Mouse (Mus musculus) urinary bladder, adult 18-20 months (tissue): ENCODE data around the gene Lrpprc.

Experiments used
- DNase-seq, 2 experiments: peaks; one replicate each; pipeline ENCODE4 v3.0.0; 2022; ENCODE audit warnings: low spot score in 2 of 2, mixed read lengths in 2 of 2

Gene Lrpprc

DNA sequence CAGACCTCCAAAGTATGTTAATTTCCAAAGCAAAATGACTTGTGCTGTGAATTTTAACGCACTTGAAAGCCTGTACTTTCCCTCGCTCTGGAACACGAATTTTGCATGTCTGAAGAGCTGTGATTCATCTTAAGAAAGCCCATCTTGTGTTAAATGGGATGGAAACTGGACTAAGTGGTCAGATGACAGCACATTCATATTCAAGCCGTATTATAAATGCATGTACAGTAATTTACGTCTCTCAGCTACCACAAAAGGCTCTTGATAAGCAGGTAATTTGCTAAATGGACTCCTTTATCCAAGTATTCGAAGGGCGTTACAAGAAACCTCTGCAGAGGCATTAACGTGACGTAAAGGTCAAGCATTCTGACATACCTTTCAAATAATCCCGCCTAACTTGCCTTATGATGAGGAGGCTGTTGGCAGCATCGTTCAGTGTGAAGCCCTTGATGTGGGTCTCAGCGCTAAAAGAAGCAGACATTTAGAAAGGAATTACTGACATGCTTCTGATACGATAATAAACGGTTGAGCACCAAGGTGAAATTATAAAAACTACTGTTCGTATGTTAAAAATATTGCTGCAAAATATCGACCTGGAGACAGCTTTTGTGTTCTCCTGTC, 74.2 kb downstream of the Lrpprc start:
- no peak for DNase-seq

DNA sequence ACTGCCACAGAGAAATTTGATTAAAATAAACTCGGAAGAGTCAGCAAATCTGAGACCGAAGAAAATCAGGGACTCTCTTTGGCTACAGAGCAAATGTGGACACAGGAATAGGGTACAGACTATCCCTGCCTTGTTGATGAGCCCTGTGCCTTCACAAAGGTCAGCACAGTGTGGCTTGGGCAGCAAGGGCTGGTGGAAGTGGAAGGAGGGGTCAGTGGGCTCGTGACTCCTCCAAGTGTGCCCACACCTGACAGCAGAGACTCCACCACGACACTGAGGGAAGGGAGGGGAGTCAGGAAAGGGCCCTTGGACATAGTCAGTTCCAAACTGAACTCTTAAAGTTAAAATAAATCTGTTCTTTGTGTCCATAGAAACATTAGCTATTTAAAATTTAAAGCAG, 75.7 kb downstream of the Lrpprc start:
- no peak for DNase-seq

DNA sequence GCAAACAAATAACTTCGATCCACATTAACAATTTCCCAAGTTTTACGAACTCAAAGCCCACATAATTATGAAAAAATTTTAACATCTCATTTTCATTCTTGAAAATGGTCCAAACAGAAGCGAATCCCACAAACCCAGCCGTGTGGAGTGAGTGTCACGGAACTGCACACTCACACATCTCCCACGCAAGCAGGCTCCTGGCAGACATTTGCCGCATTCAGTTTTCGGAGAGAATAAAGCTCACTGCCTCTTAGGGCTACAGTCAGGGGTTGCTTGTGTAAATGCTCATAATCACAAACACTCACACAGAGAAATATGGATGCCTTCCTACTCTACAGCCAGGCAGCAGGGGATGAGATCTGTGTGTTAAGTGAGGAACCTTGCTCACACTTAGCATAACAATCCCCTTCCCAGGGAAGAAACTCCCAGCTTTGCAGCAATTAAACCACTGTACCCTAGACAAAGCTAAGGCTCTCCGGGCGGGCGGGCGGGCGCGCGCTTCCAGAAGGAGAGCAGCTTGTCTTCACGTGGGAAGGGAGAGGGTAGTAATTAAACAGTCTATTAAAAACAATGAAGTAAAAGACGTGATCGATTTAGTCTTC, 76.9 kb downstream of the Lrpprc start:
- no peak for DNase-seq

DNA sequence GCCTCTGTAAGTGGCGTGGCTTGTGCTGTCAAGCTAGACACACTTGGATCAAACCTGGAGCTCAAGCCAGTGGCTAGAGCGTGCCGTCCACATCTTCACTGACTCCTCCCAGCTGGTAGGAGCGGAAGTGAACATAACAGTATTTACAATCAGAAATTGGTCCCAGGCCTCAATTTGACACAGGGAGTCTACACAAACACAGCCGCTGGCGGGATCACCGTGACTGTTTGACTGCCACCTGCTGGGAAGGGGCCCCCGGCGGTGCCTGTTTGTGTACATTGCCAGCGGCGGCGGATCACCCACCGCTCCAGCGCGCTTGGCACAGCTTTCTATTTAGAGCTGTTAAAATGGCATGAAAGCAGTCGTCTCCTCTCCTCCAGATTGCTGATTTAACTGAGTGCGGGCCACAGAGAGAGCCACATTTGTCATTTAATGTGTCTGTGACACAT, 81.2 kb downstream of the Lrpprc start:
- DNase-seq = peak in 1 of 2 experiments; percentile 30

DNA sequence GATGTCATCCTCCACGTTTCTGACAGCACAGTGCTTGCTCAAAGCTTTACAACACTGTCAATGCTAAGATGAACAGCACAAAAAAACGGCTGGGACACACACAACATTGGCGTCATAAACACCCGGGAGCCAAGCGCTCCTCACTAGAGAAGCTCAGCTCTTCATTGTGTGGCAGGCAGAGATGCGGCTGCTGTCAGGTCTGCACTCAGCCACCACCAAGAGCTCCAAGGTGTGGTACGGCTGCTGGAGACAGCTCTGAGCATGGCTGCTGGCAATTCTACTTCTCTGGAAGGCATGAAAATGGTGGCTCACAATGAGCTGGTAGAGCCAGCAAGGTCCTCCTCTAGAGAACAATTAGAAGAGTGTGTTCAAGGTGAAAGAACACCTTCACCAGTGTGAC, 81.8 kb downstream of the Lrpprc start:
- no peak for DNase-seq

DNA sequence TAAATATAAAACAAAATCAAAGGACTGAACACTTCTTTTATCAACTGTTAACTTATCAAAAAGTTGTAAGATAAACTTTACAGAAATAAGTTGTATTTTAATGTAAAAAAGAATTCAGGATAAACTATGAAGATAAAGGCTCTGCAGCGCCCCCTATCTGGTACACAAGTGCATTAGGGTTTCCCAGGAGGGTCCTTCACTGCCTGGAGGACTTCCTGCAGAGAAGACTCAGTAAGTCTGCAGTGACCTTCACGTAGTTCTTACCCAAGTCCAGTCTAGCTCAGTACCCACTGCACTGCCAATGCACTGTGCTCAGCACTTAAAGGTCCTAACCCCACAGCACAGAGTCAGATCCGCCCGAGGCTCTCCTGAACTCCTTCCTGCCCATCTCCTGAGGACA, 83.2 kb downstream of the Lrpprc start:
- no peak for DNase-seq

DNA sequence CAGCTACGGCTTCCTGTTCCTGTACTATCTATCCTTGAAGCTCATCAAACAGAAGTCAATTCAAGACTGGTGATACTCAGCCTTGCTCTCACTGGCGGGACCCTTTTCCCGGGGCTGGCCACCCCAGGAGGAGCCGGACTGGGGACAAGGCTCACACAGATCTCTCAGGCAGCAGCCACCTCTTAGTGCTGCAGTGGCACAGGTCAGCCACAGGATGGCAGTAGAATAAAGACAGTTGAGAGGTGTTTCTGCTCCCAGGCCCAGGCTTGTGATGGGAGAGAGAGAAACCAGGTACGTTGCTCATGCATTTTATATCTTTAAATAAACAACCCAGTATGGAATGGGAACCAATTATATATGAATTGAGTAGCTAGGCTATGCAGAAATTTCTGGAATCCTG, 91.9 kb downstream of the Lrpprc start:
- DNase-seq = peak in 1 of 2 experiments; percentile 22

DNA sequence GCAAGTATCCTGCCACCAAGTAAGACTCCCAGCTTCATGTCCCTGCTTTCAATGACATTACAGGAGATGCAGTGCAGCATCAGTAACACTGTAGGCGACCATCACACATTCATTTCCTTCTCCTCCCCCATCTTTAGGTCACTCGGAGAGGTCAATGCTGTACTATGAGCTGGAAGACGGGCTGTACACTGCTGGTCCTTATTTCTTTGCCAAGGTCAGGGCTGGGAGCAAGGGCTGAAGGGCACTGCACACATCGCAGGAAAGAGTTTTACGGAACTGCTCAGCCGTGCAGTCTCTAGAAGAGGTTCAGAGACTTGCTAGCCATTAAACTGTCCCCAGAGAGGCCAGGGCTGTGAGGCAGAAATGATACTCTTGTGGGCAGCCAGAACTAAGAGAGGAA, 94.1 kb downstream of the Lrpprc start:
- DNase-seq = no peak

DNA sequence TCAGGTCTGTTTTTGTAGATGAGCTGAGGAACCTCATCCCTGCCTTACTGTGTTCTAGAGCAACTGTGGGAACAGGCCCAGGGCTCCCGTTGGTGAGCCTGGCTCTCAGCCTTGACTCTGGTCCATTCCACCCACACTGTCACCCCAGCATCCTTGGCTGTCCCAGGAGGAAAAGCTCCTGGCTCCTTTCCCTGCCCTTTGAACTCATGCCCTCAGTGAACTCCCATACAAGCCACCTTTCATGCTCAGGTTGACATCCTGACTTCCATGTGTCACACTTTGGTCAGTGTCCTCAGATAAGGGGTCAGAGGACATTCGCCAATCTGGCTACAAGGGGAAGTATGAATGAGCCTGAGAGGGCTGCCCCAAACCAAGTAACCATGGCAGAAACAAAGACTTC, 96.8 kb downstream of the Lrpprc start:
- DNase-seq = no peak

DNA sequence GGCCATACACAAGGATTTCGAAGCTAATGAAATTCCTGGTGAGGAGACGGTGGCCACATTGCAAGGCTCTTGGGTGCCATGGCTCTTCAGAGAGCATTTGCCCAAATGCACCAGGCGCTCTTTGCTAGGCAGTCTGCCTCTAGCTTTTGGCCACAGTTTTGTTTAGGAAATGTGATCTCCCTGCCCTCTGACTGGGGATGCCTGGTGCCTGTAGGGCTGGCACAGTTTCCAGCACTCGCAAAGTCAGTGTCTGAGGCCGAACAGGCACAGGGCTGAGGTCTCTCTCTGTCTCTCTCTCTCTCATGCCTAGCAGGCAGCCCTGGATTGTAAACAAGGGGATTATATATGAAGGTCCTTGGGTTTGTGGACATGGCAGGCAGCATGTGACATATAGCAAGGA, 100.5 kb downstream of the Lrpprc start:
- DNase-seq = no peak

DNA sequence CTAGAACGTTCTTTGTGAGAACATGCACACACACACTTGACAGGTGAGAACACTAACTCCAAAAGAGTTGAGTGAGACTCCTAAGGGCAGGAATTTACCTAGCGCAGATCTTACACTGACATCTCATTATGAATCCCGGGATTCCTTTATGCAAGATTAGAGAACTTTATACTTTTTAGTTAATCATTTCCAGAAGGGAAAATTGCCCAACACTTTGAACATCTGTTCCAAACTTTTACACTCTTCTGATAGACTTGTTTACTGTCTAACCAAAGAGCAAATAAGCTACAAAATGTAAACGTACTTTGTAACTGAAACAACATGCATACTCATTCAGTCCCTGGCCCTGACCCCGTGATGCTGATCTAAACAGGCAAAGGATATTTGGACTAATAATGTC, 101.3 kb downstream of the Lrpprc start:
- no peak for DNase-seq

DNA sequence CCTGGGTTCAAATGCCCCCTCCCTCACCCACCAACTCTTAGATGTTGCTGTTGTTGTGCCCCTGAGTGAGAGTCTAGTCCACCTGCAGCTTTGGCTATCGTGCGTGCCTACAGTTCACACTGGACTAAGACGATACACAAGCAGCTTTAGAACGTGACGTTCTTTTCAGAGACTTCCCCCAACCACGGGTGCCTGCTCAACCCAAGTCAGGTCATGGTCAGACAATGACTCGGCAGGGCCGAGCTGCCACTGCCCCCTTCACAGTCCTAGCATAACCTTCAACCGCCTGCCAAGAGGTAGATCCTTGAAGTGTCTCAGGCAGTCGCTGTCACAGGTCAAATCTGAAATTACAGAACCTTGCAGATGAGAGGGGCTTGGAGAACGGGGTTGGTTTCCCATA, 101.8 kb downstream of the Lrpprc start:
- no peak for DNase-seq

DNA sequence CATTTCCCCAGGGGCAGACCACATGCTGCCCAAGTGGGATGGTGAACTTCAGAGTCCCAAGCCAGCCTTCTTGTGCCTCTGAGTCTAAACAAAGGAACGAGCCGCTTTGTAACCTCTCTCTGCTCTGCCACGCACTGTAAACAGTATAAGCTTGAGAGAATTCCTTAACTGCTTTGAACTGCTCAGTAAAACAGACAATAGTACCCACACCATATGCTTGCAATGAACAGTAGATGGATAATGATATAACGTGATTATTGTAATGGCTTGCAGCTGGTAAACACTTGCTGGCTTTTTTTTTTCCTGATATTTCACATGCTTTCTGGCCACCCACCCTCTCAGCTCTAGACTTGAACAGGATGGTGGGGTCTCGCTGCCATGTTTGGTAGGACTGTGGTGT, 102.6 kb downstream of the Lrpprc start:
- DNase-seq = no peak

DNA sequence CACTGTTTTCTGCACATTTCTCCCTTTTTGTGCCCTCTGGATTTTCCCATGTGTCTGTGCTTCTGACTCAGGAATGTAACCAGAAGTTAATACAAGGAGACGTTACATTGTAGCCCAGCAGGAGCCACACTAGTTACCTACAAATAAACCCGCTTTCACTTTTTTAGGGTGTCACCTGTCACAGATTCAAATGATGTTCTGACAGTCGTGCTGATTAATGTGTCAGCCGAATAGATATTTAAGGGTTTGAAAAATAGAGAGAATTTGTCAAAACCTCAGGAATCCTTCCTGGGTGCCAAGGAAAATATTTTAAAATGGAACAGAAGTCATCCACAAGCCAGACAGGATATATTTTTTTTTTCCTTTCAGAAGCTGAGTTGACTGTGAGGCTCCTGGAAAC, 105.3 kb downstream of the Lrpprc start:
- no peak for DNase-seq

DNA sequence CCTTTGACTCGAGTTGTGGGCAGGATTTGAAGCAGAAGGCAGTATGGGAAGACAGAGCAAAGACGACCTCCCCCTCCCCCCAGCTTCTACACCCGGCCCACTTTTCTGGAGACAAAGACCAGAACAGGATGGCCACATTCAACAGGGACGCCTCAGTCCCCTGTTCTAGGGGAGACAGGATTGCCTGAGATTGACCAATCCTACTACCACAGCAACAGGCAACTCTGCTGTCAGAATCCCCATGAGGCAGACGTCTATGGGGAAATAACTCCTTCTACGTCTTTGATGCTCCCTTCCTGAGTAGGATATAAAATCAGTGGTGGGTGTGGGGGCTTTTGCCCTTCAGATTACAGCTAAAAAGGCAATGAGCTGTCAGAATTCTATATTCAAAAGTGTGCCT, 106.3 kb downstream of the Lrpprc start:
- no peak for DNase-seq

DNA sequence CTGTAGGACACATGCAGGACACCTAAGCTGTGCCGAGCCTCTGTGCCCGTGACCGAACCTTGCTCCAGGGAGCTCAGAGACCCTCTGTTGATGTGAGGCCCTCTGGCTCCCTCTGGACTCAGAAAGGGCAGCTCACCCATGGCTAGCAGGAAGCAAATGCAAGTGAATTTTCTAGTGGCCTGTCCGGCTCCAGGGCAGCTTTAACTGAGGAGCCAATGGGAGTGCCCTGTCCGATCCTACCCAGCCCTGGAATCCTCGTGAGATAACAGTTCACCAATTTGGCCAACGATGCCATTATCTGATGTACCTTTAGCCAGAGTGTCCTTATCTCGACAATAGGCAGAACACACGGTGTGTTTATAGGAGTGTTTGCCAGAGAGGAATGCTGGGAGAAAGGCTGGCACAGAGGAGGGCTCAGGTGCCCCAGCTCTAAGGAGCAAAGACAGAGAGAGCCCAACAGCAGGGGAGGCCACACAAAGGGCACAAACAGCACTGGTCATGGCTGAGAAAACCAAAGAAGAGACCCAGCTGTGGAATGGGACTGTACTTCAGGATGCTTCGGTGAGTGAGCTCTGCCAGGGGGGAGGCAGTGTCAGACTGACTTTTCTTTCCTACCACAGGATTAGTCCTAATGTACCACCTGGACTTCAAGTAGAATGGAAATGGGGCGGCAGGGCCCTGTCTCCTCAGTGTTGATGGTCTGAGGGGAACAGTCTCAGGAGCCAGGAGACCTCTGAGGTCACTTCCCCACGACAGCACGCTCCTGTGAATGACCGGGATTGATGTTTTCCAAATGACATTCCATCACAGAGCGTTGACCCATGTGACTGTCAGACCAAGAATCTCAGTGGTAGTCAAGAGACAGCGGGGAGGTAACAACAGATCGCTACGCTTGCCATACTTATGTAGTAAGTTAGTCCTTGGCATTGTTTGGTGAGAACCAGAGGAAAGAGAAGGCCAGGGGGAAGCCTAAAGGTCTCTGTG, 107.6 kb downstream of the Lrpprc start, which contains the start of gene Abcg5:
TSS of gene Abcg5 (minus strand) at position 278 of the 984 bp plus-strand sequence.
- no peak for DNase-seq

DNA sequence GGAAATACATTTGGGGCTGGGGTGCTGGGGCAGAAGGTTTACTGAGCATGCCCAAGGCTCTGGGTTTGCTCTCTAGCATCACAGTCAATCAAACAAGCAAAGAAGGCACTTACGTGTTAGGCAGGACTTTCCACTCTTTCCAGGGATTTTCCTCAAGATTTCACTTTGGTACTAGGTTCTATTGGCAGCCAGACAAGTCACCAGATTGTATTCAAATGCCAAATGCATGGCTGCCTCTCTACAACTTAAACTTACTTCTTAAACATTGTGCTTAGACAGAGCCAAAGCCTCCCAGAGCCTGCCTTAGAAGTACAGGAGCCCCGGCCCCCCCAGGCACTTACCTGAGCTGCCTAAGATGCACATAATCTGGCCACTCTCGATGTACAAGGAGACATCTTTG, 108.9 kb downstream of the Lrpprc start:
- DNase-seq = no peak

DNA sequence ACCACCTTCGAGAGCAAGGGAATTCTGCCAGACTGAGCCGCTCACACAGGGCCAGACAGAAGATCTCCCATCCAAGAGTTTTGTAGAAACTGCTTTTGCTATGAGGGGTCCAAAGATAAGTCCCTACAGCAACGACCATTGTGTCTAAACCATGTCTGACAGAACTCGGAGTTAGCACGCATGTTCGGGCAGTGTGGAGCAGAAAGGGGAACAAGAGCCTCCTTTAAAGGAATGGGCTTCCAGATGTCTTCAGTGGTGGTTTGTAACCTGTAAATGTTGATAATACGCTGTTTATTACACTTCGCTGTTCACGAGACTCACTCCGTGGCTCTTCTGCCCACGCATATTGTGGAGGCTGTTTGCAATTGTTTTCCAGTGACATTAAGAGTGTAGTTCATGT, 113.0 kb downstream of the Lrpprc start:
- DNase-seq = no peak

DNA sequence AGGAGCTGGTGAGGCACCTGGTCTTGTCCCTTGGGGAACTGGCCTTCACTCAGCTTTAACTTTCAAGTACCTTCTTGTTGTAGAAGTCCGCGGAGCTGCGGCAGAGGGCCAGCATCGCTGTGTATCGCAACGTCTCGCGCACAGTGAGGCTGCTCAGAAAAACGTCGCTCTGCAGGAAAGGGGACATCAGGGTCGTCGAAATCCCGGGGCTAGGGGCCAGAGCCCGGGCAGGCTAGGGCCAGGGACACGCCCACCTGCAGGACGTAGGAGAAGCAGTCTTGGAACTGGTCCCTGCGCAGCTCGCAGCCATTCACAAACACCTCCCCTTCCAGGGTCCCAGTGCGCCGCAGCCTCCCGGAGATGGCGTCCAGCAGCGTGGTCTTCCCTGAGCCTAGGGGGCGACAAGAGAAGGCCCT, 114.6 kb downstream of the Lrpprc start, which contains the start of gene Abcg8:
TSS of gene Abcg8 (plus strand) at position 352 of the 416 bp plus-strand sequence.
- no peak for DNase-seq

DNA sequence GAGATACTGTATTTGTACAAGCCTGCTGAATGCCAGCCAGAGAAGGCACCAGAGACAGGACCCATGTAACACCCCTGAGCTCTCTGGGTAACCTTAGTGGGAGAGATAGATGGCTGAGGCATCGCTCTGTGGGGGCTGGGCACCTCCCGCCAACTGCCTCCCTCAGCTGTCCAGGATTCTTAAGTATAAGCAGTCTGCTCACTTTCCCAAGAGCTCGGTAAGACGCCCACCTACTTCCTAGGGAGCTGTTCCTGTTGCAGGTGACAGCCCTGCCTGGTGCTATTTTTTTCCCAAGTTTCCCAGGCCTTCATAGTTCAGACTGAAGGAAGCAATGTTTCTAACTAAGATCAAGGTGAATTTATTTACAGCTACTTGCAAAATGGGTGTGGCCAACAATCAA, 115.4 kb downstream of the Lrpprc start:
- DNase-seq = no peak

DNA sequence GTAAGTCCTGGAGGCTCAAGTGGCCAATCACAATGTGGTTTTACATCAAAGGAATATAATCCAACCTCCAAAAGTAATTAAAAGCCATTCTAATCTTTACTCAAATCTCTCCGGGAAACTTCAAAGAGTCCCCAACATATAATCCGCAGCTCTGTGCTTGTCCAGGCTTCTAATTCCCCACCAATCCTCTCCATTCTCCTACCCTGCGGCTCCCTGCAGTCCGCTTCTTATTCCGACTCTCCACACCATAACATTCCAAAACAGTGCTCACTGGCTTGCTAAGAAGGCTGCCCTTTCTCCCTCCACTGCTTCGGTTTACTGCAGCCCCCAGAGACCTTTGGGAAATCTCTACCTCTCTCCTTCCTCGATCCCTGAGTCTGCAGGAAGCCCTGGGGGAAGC, 116.5 kb downstream of the Lrpprc start:
- no peak for DNase-seq
